Mouse (Mus musculus) intestine, postnatal 0 days (tissue): ENCODE measurements around the gene Kcnmb3. TPM values are rescaled to one million over a fixed set of nuclear protein-coding genes. Genes with fewer than 3 reads are reported as not detected.
A peak's percentile ranks its signal among the peaks of the same experiment; 100 is the strongest.

Source experiments
- ATAC-seq: fragments of 200-750 bp; cut with Nextera tagmentation; 2 replicates; pipeline ENCODE4 v1.8.0; 2017; ENCODE audit warnings: mild to moderate bottlenecking, moderate TSS enrichment, moderate library complexity
- H3K27ac ChIP-seq: fragments of 300-500 bp; sonication (generic); 2 replicates; pipeline ENCODE4 v1.5.1; 2014; ENCODE audit warnings: mild to moderate bottlenecking, low read depth, low read length, moderate library complexity
- H3K27me3 ChIP-seq: fragments of 300-500 bp; sonication (generic); replicated peaks from 2 replicates; pipeline ENCODE4 v1.6.1; 2014; ENCODE audit warnings: low read length, mixed read lengths; ENCODE audit not compliant: control insufficient read depth, insufficient read depth
- H3K36me3 ChIP-seq: fragments of 300-500 bp; sonication (generic); 2 replicates; pipeline ENCODE4 v1.6.1; 2014; ENCODE audit warnings: mild to moderate bottlenecking, moderate library complexity; ENCODE audit not compliant: control insufficient read depth, insufficient read depth
- H3K4me1 ChIP-seq: fragments of 300-500 bp; sonication (generic); replicated peaks from 2 replicates; pipeline ENCODE4 v1.6.1; 2014; ENCODE audit warnings: antibody characterized with exemption, low read length, mixed read lengths; ENCODE audit not compliant: control insufficient read depth, insufficient read depth
- H3K4me2 ChIP-seq: fragments of 300-500 bp; sonication (generic); replicated peaks from 2 replicates; pipeline ENCODE4 v1.6.1; 2014; ENCODE audit warnings: low read depth, mild to moderate bottlenecking, moderate library complexity
- H3K4me3 ChIP-seq: fragments of 300-500 bp; sonication (generic); 2 replicates; pipeline ENCODE4 v1.5.1; 2014; ENCODE audit warnings: low read depth, low read length
- H3K9ac ChIP-seq: fragments of 300-500 bp; sonication (generic); 2 replicates; pipeline ENCODE4 v1.6.1; 2014; ENCODE audit warnings: mild to moderate bottlenecking, low read depth, low read length
- H3K9me3 ChIP-seq: fragments of 300-500 bp; sonication (generic); 2 replicates; pipeline ENCODE4 v1.6.1; 2016; ENCODE audit warnings: mixed run types; ENCODE audit not compliant: control insufficient read depth
- CTCF ChIP-seq: sonication (generic); IDR thresholded peaks from 2 replicates; pipeline ENCODE4 v1.5.1; 2016; ENCODE audit warnings: low read depth, mild to moderate bottlenecking, control low read depth, antibody characterized with exemption, moderate library complexity
- WGBS: fragments of 180-500 bp; shearing (Covaris S2); extraction: QIAGEN DNeasy Blood & Tissue Kit; methylation state at CpG from one replicate; pipeline ENCODE4 v1.1.7; 2014; 5-methylcytosine and 5-hydroxymethylcytosine counted together
- polyA plus RNA-seq: library from polyadenylated mRNA; unstranded; fragments of >200 nt; fragmentation: Nextera tagmentation; extraction: Ambion mirVana; gene quantifications from 2 replicates; pipeline ENCODE4 v1.2.1, GENCODE M21; 2015

The Kcnmb3 gene
- polyA plus RNA-seq = 0.07 TPM in 1 of 2 replicates, not detected in the other

- Histone ChIP-seq H3K27ac (no peak within 1 kb of the TSS), H3K36me3 (no peaks in the 10 kb centered on the region), H3K9ac (no peak within 1 kb of the TSS), H3K4me2 (no peak within 1 kb of the TSS), H3K4me1 (no peaks in the 10 kb centered on the region), H3K4me3 (no peak within 1 kb of the TSS), H3K9me3 (no peaks in the 10 kb centered on the region), H3K27me3 (no peaks in the 10 kb centered on the region)
- 78% methylated on average over 11 of the region's 11 CpGs for WGBS
- no peak for ATAC-seq
- no peak for TF ChIP-seq CTCF
Measured at GRCm38 (mm10) chr3:32492097-32493090, at the start of gene Kcnmb3. Gene Kcnmb3, minus strand, starts transcription at chr3:32492231.

GRCm38 (mm10) chr3:32538091-32538490 lies 46.1 kb upstream of the Kcnmb3 start:
- peaks cover 41% of the 10 kb centered on the region for H3K36me3 ChIP-seq
- TF ChIP-seq CTCF = no peak
- no peak for ATAC-seq

GRCm38 (mm10) chr3:32537556-32537955 lies 45.5 kb upstream of the Kcnmb3 start:
- Histone ChIP-seq H3K27me3 (no peaks in the 10 kb centered on the region), H3K9me3 (no peaks in the 10 kb centered on the region), H3K4me2 (no peak overlapping the region), H3K4me1 (no peaks in the 10 kb centered on the region), H3K36me3 (peaks cover 41% of the 10 kb centered on the region), H3K9ac (no peak overlapping the region), H3K27ac (no peak overlapping the region), H3K4me3 (no peak overlapping the region)
- WGBS = 76% methylated on average over 1 of the region's 1 CpGs
- no peak for ATAC-seq
- no peak for TF ChIP-seq CTCF

More at GRCm38 (mm10) chr3:32538091-32538490, 46.1 kb upstream of the Kcnmb3 start:
- Histone ChIP-seq H3K9me3 (no peaks in the 10 kb centered on the region), H3K4me3 (no peak overlapping the region), H3K27me3 (no peaks in the 10 kb centered on the region), H3K4me1 (no peaks in the 10 kb centered on the region), H3K9ac (no peak overlapping the region), H3K4me2 (no peak overlapping the region), H3K27ac (no peak overlapping the region)
- 92% methylated on average over 5 of the region's 5 CpGs for WGBS

- 34% methylated on average over 1 of the region's 1 CpGs for WGBS
Measured at GRCm38 (mm10) chr3:32535692-32536091, 43.7 kb upstream of the Kcnmb3 start.

GRCm38 (mm10) chr3:32530041-32530440 lies 38.0 kb upstream of the Kcnmb3 start:
- H3K4me1 ChIP-seq = no peaks in the 10 kb centered on the region
- peak overlapping the region; percentile 79 for H3K4me2 ChIP-seq
- H3K4me3 ChIP-seq = peak overlapping the region; percentile 93
- no peak for TF ChIP-seq CTCF
- H3K36me3 ChIP-seq = peaks cover 10% of the 10 kb centered on the region
- H3K27ac ChIP-seq = no peak overlapping the region
- H3K9me3 ChIP-seq = 0 out of 2 replicates have a peak, but pooled peaks cover 3% of the 10 kb centered on the region
- no peak for ATAC-seq
- WGBS = 9% methylated on average over 5 of the region's 5 CpGs
- H3K27me3 ChIP-seq = no peaks in the 10 kb centered on the region
- H3K9ac ChIP-seq = peak overlapping the region; percentile 78

More at GRCm38 (mm10) chr3:32535692-32536091, 43.7 kb upstream of the Kcnmb3 start:
- no peak overlapping the region for H3K4me2 ChIP-seq
- no peak overlapping the region for H3K27ac ChIP-seq
- ATAC-seq = no peak
- H3K4me3 ChIP-seq = no peak overlapping the region
- TF ChIP-seq CTCF = no peak
- H3K4me1 ChIP-seq = no peaks in the 10 kb centered on the region
- peaks cover 40% of the 10 kb centered on the region for H3K36me3 ChIP-seq
- H3K9me3 ChIP-seq = no peaks in the 10 kb centered on the region
- H3K9ac ChIP-seq = no peak overlapping the region
- H3K27me3 ChIP-seq = no peaks in the 10 kb centered on the region

GRCm38 (mm10) chr3:32529303-32529898 lies 37.4 kb upstream of the Kcnmb3 start, which contains the start of gene Mfn1:
Gene Mfn1, plus strand, starts transcription at chr3:32529465.
- 0 out of 2 replicates have a peak, but pooled peaks cover 3% of the 10 kb centered on the region for H3K9me3 ChIP-seq
- peak; percentile 23; the same call in 1 of the 2 replicates for TF ChIP-seq CTCF
- under 1% methylated on average over 47 of the region's 47 CpGs for WGBS
- H3K4me1 ChIP-seq = no peaks in the 10 kb centered on the region
- ATAC-seq = peak; percentile 97
- no peaks in the 10 kb centered on the region for H3K27me3 ChIP-seq
- peak within 1 kb of the TSS; percentile 93 for H3K4me3 ChIP-seq
- peak within 1 kb of the TSS; percentile 78 for H3K9ac ChIP-seq
- H3K27ac ChIP-seq = peak within 1 kb of the TSS; percentile 78
- H3K4me2 ChIP-seq = peak within 1 kb of the TSS; percentile 79
- H3K36me3 ChIP-seq = peaks cover 3% of the 10 kb centered on the region
